Mouse (Mus musculus) lung, postnatal 36 days (tissue): ENCODE measurements around the gene Lypla2.

Experiments used
- DNase-seq: peaks from one replicate; pipeline ENCODE4 v3.0.0; 2022; ENCODE audit warnings: mixed read lengths

Lypla2 gene

GRCm38 (mm10) chr4:135971805-135972555, 446 bp downstream of the Lypla2 start:
- DNase-seq: no peak

- DNase-seq: no peak
These were observed 1.8 kb downstream of the Lypla2 start for GRCm38 (mm10) chr4:135970585-135970984.

- DNase-seq: no peak
These were observed 3.2 kb downstream of the Lypla2 start for GRCm38 (mm10) chr4:135969070-135969750.

- no peak for DNase-seq
These were observed 4.1 kb downstream of the Lypla2 start for GRCm38 (mm10) chr4:135968271-135968869.

GRCm38 (mm10) chr4:135967086-135967760, 5.2 kb downstream of the Lypla2 start:
- no peak for DNase-seq

GRCm38 (mm10) chr4:135966283-135966682, 6.1 kb downstream of the Lypla2 start:
- no peak for DNase-seq

- DNase-seq: no peak
These were observed 7.3 kb downstream of the Lypla2 start for GRCm38 (mm10) chr4:135965113-135965512.

GRCm38 (mm10) chr4:135964426-135964825, 8.0 kb downstream of the Lypla2 start:
- peak; percentile 90 for DNase-seq

- peak; percentile 97 for DNase-seq
These were observed 8.8 kb downstream of the Lypla2 start, which contains the start of gene Gale for GRCm38 (mm10) chr4:135963457-135964193. Gene Gale (plus strand): TSS chr4:135963727.

GRCm38 (mm10) chr4:135962946-135963345, 9.5 kb downstream of the Lypla2 start:
- DNase-seq: no peak

- no peak for DNase-seq
These were observed 10.2 kb downstream of the Lypla2 start for GRCm38 (mm10) chr4:135962198-135962597.

- DNase-seq: no peak
These were observed 10.7 kb downstream of the Lypla2 start for GRCm38 (mm10) chr4:135961709-135962108.

- peak; percentile 92 for DNase-seq
These were observed 11.7 kb downstream of the Lypla2 start for GRCm38 (mm10) chr4:135960717-135961116.

- DNase-seq: peak; percentile 52
These were observed 14.1 kb downstream of the Lypla2 start for GRCm38 (mm10) chr4:135958354-135958753.

GRCm38 (mm10) chr4:135955886-135956285, 16.5 kb downstream of the Lypla2 start:
- DNase-seq: no peak

- DNase-seq: peak; percentile 91
These were observed 18.2 kb downstream of the Lypla2 start for GRCm38 (mm10) chr4:135954241-135954640.

GRCm38 (mm10) chr4:135953179-135953578, 19.2 kb downstream of the Lypla2 start:
- no peak for DNase-seq

GRCm38 (mm10) chr4:135951505-135951904, 20.9 kb downstream of the Lypla2 start:
- no peak for DNase-seq

GRCm38 (mm10) chr4:135950365-135950764, 22.1 kb downstream of the Lypla2 start:
- DNase-seq: no peak

- no peak for DNase-seq
These were observed 22.5 kb downstream of the Lypla2 start for GRCm38 (mm10) chr4:135949911-135950310.

- peak; percentile 69 for DNase-seq
These were observed 23.0 kb downstream of the Lypla2 start for GRCm38 (mm10) chr4:135949475-135949874.

GRCm38 (mm10) chr4:135948142-135948541, 24.3 kb downstream of the Lypla2 start:
- peak; percentile 34 for DNase-seq
